Mouse (Mus musculus) embryo, embryonic 9.5 days (tissue): ENCODE results near the gene Elmo3.

ENCODE experiments used
- DNase-seq: peaks from one replicate; pipeline ENCODE4 v3.0.0-alpha.2; 2017; ENCODE audit errors: extremely low spot score

Elmo3 gene

GRCm38 (mm10) chr8:105305211-105306145, at the start of gene Elmo3:
Elmo3 (plus strand) TSS chr8:105305601.
- DNase-seq, result peak; percentile 69

GRCm38 (mm10) chr8:105257318-105258114, 47.9 kb upstream of the Elmo3 start:
- DNase-seq, result no peak

GRCm38 (mm10) chr8:105258911-105259720, 46.3 kb upstream of the Elmo3 start:
- DNase-seq, result no peak

- DNase-seq, result peak; percentile 78
Observed at GRCm38 (mm10) chr8:105259721-105260320, 45.6 kb upstream of the Elmo3 start.

GRCm38 (mm10) chr8:105260371-105261099, 44.9 kb upstream of the Elmo3 start:
- no peak for DNase-seq

GRCm38 (mm10) chr8:105261326-105261980, 43.9 kb upstream of the Elmo3 start:
- no peak for DNase-seq

- no peak for DNase-seq
Observed at GRCm38 (mm10) chr8:105263244-105263912, 42.0 kb upstream of the Elmo3 start.

- DNase-seq, result peak; percentile 78
Observed at GRCm38 (mm10) chr8:105264024-105264982, 41.1 kb upstream of the Elmo3 start, which contains the start of the genes Tradd and Fbxl8. Tradd (minus strand) TSS chr8:105264609. Fbxl8 (plus strand) TSS chr8:105264648.

GRCm38 (mm10) chr8:105265128-105265527, 40.3 kb upstream of the Elmo3 start:
- no peak for DNase-seq

- no peak for DNase-seq
Observed at GRCm38 (mm10) chr8:105266775-105267174, 38.6 kb upstream of the Elmo3 start.

- DNase-seq, result no peak
Observed at GRCm38 (mm10) chr8:105268342-105269074, 36.9 kb upstream of the Elmo3 start.

GRCm38 (mm10) chr8:105269075-105269458, 36.3 kb upstream of the Elmo3 start:
- DNase-seq, result no peak

- DNase-seq, result no peak
Observed at GRCm38 (mm10) chr8:105269461-105269947, 35.9 kb upstream of the Elmo3 start, which contains the start of gene Hsf4. Hsf4 (plus strand) TSS chr8:105269801.

- DNase-seq, result no peak
Observed at GRCm38 (mm10) chr8:105270101-105270915, 35.1 kb upstream of the Elmo3 start.

- no peak for DNase-seq
Observed at GRCm38 (mm10) chr8:105270916-105271186, 34.5 kb upstream of the Elmo3 start.

- no peak for DNase-seq
Observed at GRCm38 (mm10) chr8:105275387-105275786, 30.0 kb upstream of the Elmo3 start.

GRCm38 (mm10) chr8:105275840-105276239, 29.6 kb upstream of the Elmo3 start, which contains the start of gene Nol3:
Nol3 (plus strand) TSS chr8:105276140.
- no peak for DNase-seq
